Mouse (Mus musculus) ES-E14 (cell line): ENCODE results near the gene Sept5. TPM values are rescaled to one million over a fixed set of nuclear protein-coding genes. Genes with fewer than 3 reads are reported as not detected.

Experiments used
- DNase-seq: peaks from one replicate; pipeline ENCODE4 v3.0.0-alpha.2; 2013; ENCODE audit warnings: low read depth, low spot score
- H3K27ac ChIP-seq: 2 replicates; pipeline ENCODE4 v1.5.1; 2012; ENCODE audit warnings: low read depth, mild to moderate bottlenecking, low read length, moderate library complexity, mixed read lengths; ENCODE audit not compliant: poor library complexity, insufficient read depth, severe bottlenecking
- H3K36me3 ChIP-seq: 2 replicates; pipeline ENCODE4 v1.6.1; 2012; ENCODE audit warnings: mild to moderate bottlenecking, low read length, moderate library complexity, mixed read lengths; ENCODE audit not compliant: control insufficient read depth, poor library complexity, insufficient read depth, severe bottlenecking
- H3K4me1 ChIP-seq, 2 experiments: fragments of 150-350 bp in 1 of 2; sonication (generic) in 1 of 2; 2 replicates each; pipeline ENCODE4 v1.6.1; 2012; ENCODE audit warnings: low read length in 2 of 2, mild to moderate bottlenecking in 1 of 2, mixed read lengths in 1 of 2; ENCODE audit not compliant: control insufficient read depth in 2 of 2, insufficient read depth in 2 of 2, poor library complexity in 1 of 2
- H3K4me3 ChIP-seq, 2 experiments: fragments of 150-350 bp in 1 of 2; sonication (generic) in 1 of 2; 2 replicates each; pipeline ENCODE4 v1.5.1; 2012; ENCODE audit warnings: low read length in 2 of 2, low read depth in 1 of 2, mild to moderate bottlenecking in 1 of 2, mixed read lengths in 1 of 2; ENCODE audit not compliant: insufficient read depth in 1 of 2, poor library complexity in 1 of 2, severe bottlenecking in 1 of 2
- H3K9ac ChIP-seq: 2 replicates; pipeline ENCODE4 v1.6.1; 2012; ENCODE audit warnings: low read depth, mild to moderate bottlenecking, low read length, mixed read lengths; ENCODE audit not compliant: poor library complexity, insufficient read depth, severe bottlenecking
- H3K9me3 ChIP-seq: fragments of 150-350 bp; sonication (generic); 2 replicates; pipeline ENCODE4 v1.6.1; 2012; ENCODE audit warnings: low read depth, mild to moderate bottlenecking, low read length; ENCODE audit not compliant: control insufficient read depth, insufficient read depth
- CHD2 ChIP-seq: IDR thresholded peaks from 2 replicates; pipeline ENCODE4 v1.6.1; 2014; ENCODE audit warnings: mild to moderate bottlenecking, low read depth, low read length, inconsistent platforms
- HCFC1 ChIP-seq: IDR thresholded peaks from 2 replicates; pipeline ENCODE4 v1.6.1; 2012; ENCODE audit warnings: low read length, inconsistent platforms, borderline replicate concordance; ENCODE audit not compliant: insufficient read depth
- MAFK ChIP-seq: IDR thresholded peaks from 2 replicates; pipeline ENCODE4 v1.6.1; 2014; ENCODE audit warnings: mild to moderate bottlenecking, low read depth, low read length, inconsistent platforms; ENCODE audit not compliant: insufficient read depth
- ZC3H11A ChIP-seq: IDR thresholded peaks from 2 replicates; pipeline ENCODE4 v1.6.1; 2012; ENCODE audit warnings: low read depth, mild to moderate bottlenecking, inconsistent platforms, low read length, borderline replicate concordance
- ZNF384 ChIP-seq: IDR thresholded peaks from 2 replicates; pipeline ENCODE4 v1.6.1; 2012; ENCODE audit warnings: low read depth, low read length, inconsistent platforms
- in situ Hi-C, 2 experiments: fragments of 600-800 bp; cut with MboI; formaldehyde crosslinking; loops; one replicate each; pipeline ENCODE4 v1.15.1; 2025; ENCODE audit warnings: low sequenced_read_pairs in 2 of 2, inconsistent platforms in 1 of 2; ENCODE audit not compliant: unreplicated experiment in 2 of 2
- total RNA-seq: library from RNA; depleted of rRNA; stranded (reverse); fragments of 300-350 nt; gene quantifications from 2 replicates; pipeline ENCODE4 v1.2.3, GENCODE M21; 2012

The Sept5 gene
- total RNA-seq, 1 experiment: 3.0 TPM

GRCm38 (mm10) chr16:18622019-18622418, 7.7 kb downstream of the Sept5 start, which contains the start of gene Gp1bb:
Gene Gp1bb (minus strand): TSS chr16:18622403.
- Histone ChIP-seq H3K36me3 (no peaks in the 10 kb centered on the region), H3K4me1 (peaks cover 0 to 11% of the 10 kb centered on the region in 2 experiments; a peak in 1 of 4 replicates), H3K27ac (no peak within 1 kb of the TSS), H3K9ac (no peak within 1 kb of the TSS), H3K4me3 (peak within 1 kb of the TSS; percentile 57 to 75), H3K9me3 (no peaks in the 10 kb centered on the region)
- in situ Hi-C loops: loop anchor here in 1 of 2 experiments (5.0 to 25.0 kb wide), 3 partner anchors 40 to 810 kb away; no protein-coding TSS in a partner anchor
- TF ChIP-seq ZC3H11A: no peak
- no peak for TF ChIP-seq ZNF384
- TF ChIP-seq HCFC1: no peak
- TF ChIP-seq CHD2: no peak
- TF ChIP-seq MAFK: no peak
- DNase-seq: no peak

GRCm38 (mm10) chr16:18621362-18622001, 8.3 kb downstream of the Sept5 start:
- H3K36me3 ChIP-seq: no peaks in the 10 kb centered on the region
- no peaks in the 10 kb centered on the region for H3K9me3 ChIP-seq
- in situ Hi-C loops: loop anchor here in 1 of 2 experiments (5.0 to 25.0 kb wide), 3 partner anchors 39 to 809 kb away; no protein-coding TSS in a partner anchor
- peaks cover 0 to 11% of the 10 kb centered on the region in 2 experiments; a peak in 1 of 4 replicates for H3K4me1 ChIP-seq
- H3K9ac ChIP-seq: peak overlapping the region; percentile 59; the same call in 1 of the 2 replicates
- no peak for DNase-seq
- no peak for TF ChIP-seq HCFC1
- H3K4me3 ChIP-seq: peak overlapping the region; percentile 57 to 75
- no peak overlapping the region for H3K27ac ChIP-seq

DNA sequence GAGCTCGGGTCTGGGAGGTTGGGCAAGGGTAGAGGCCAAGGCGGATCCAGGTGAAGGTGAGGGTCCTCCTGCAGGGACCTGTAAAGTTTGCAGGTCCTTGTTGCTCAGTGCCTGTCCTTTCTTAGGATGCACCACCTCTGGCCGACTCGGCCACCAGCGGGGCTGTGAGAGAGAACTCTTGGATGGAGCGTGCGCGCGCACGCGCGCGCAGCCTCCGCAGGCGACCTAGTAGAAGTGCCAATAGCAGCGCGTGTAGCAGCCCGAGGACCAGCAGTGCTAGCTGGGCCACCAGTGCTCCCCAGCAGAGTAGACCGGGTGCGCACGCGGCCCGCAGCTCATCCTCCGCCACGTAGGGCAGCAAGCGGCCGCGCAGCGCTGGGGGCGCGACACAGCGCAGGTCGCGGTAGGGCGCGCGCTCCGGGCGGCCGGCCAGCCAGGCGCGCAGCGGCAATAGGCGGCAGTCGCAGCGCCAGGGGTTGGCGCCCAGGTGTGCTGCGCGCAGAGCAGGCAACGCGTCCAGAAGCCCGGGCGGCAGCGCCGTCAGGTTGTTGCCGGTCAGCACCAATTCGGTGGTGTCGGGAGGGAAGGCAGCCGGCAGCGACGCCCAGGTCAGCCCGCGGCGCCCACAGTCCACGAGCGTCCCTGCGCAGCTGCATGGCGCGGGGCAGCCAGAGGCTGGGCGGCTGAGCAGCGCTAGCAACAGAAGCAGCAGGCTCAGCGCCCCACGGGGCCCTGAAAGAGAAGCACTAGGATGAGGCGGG, 9.0 kb downstream of the Sept5 start:
- Histone ChIP-seq H3K36me3 (no peaks in the 10 kb centered on the region), H3K27ac (no peak overlapping the region)

DNA sequence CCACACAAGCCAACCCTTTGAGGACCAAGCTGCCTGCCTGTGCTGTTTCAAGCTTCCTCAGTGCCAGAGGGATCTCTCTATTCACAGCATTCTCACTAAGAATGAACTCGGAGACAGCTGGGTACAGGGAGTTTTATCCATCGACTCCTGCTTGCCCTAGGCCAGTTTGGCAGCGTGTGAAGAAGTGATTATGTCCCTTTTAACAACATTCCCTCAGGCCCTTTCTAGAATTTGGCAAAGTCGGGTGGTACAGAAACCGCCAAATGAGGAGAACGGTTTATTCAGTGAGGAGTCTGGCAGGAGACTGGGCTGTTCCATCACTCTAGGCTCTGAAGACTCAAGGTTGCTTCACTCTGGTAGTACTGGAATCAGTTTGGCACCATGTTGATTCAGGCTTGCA, 9.6 kb downstream of the Sept5 start:
- peaks cover 0 to 11% of the 10 kb centered on the region in 2 experiments; a peak in 1 of 4 replicates for H3K4me1 ChIP-seq
- H3K27ac ChIP-seq: no peak overlapping the region
- DNase-seq: no peak
- in situ Hi-C loops: loop anchor here in 1 of 2 experiments (5.0 to 25.0 kb wide), 3 partner anchors 38 to 808 kb away; no protein-coding TSS in a partner anchor
- no peak for TF ChIP-seq ZC3H11A
- TF ChIP-seq HCFC1: no peak
- TF ChIP-seq MAFK: no peak
- TF ChIP-seq ZNF384: no peak
- no peak for TF ChIP-seq CHD2
- H3K36me3 ChIP-seq: no peaks in the 10 kb centered on the region
- H3K9ac ChIP-seq: no peak overlapping the region
- H3K9me3 ChIP-seq: no peaks in the 10 kb centered on the region
- peak overlapping the region; percentile 57 to 75; a peak in 2 of 4 replicates for H3K4me3 ChIP-seq

More for the DNA sequence above, 9.0 kb downstream of the Sept5 start:
- Histone ChIP-seq H3K4me1 (peaks cover 0 to 11% of the 10 kb centered on the region in 2 experiments; a peak in 1 of 4 replicates), H3K9ac (peak overlapping the region; percentile 59), H3K4me3 (peak overlapping the region; percentile 57 to 75), H3K9me3 (no peaks in the 10 kb centered on the region)
- in situ Hi-C loops: loop anchor here in 1 of 2 experiments (5.0 to 25.0 kb wide), 3 partner anchors 38 to 808 kb away; no protein-coding TSS in a partner anchor
- TF ChIP-seq ZC3H11A: no peak
- TF ChIP-seq MAFK: no peak
- TF ChIP-seq CHD2: no peak
- no peak for TF ChIP-seq HCFC1
- TF ChIP-seq ZNF384: no peak
- no peak for DNase-seq
